26 mouse cellular contexts compared by ENCODE assay signal in the genomic region with DNA sequence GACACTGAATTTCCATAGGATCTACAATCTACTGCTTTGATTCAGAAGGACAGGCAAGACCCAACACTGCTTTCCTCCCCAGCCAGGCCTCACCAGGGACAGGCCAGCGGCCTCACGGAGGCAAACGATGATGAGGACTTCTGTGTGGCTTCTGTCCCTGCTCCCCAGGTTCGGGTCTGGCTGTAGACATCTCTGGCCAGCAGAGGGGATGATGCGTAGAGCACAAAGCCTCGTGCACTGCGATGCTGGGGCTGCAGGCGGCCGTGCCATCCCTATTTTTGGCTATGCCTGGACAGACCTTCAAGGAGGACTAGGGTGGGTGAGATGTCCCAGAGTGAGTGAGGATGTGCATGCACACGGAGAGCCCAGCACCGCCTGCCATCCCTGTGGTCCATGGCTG. TPM values are rescaled to one million over a fixed set of nuclear protein-coding genes. Genes with fewer than 3 reads are reported as not detected.
A peak's percentile ranks its signal among the peaks of the same experiment; 100 is the strongest.
DNase-seq lines count a peak whose midpoint lies in the region; ATAC-seq and TF ChIP-seq lines count a peak whose summit lies in the region.
"Had no signal": no experiment of that assay in that cellular context is flagged by ENCODE, and none has a peak within 500 bp of the region (broad histone marks: within the 10 kb centered on the region; RNA-seq: fewer than 3 reads in every experiment).

No protein-coding gene starts in this region.

- peaks cover 55% of the 10 kb centered on the region for H3K4me1 ChIP-seq in liver, embryonic 12.5 days
- H3K4me1 ChIP-seq in liver, postnatal 0 days (ENCODE audit: insufficient read depth), result peaks cover 13% of the 10 kb centered on the region
- H3K4me1 ChIP-seq in E14TG2a.4 (replicated peaks; ENCODE audit: low read depth, low read length) (peaks cover 35% of the 10 kb centered on the region), ES-E14 (ENCODE audit: control insufficient read depth in 2 of 2, insufficient read depth in 2 of 2, low read length in 2 of 2, poor library complexity in 1 of 2) (peaks cover 0 to 2% of the 10 kb centered on the region in 2 experiments; a peak in 1 of 4 replicates)
- H3K4me1 ChIP-seq: embryonic facial prominence, embryonic 12.5 days; embryonic facial prominence, embryonic 15.5 days; hindbrain, embryonic 15.5 days had no signal

- no peak for ATAC-seq in liver, embryonic 12.5 days
- ATAC-seq in liver, postnatal 0 days, result no peak
- ATAC-seq: CD4-positive, CD25-positive, alpha-beta regulatory T cell, adult 4 months; forebrain, embryonic 14.5 days; forebrain, postnatal 0 days had no signal

- 0 out of 2 replicates have a peak overlapping the region, but pooled peaks have one; percentile 9 for H3K27ac ChIP-seq in liver, embryonic 12.5 days
- no peak overlapping the region for H3K27ac ChIP-seq in liver, postnatal 0 days (ENCODE audit: low read depth)
- no peak overlapping the region; the same call in 1 of the 2 replicates for H3K27ac ChIP-seq in ES-E14 (ENCODE audit: insufficient read depth, low read depth, low read length, poor library complexity, severe bottlenecking)
- H3K27ac ChIP-seq: embryonic facial prominence, embryonic 12.5 days; embryonic facial prominence, embryonic 15.5 days; gastrocnemius, adult 2 months; heart, embryonic 10.5 days; heart, embryonic 13.5 days; hindbrain, embryonic 15.5 days had no signal

- H3K9me3 ChIP-seq in liver, embryonic 12.5 days (replicated peaks), result no peaks in the 10 kb centered on the region
- H3K9me3 ChIP-seq in liver, postnatal 0 days (ENCODE audit: low read length), result no peaks in the 10 kb centered on the region
- H3K9me3 ChIP-seq in E14TG2a.4 (ENCODE audit: low read length) (no peaks in the 10 kb centered on the region), ES-E14 (ENCODE audit: control insufficient read depth, insufficient read depth, low read depth, low read length) (no peaks in the 10 kb centered on the region)
- H3K9me3 ChIP-seq: embryonic facial prominence, embryonic 12.5 days; embryonic facial prominence, embryonic 15.5 days; heart, embryonic 10.5 days; heart, embryonic 13.5 days; hindbrain, embryonic 15.5 days had no signal

- no peak for DNase-seq in liver, postnatal 0 days
- DNase-seq in ES-E14 (ENCODE audit: low read depth, low spot score) (no peak), R1 (ENCODE audit: low read depth, low spot score) (peak; percentile 44)
- DNase-seq in layer of hippocampus, adult 18-20 months (ENCODE audit: low spot score in 2 of 2), result no peak
- DNase-seq in kidney, postnatal 14 days, result no peak
- DNase-seq in c-Kit-positive CD71-positive TER-119-positive erythroid progenitor cells, embryonic 14.5 days (ENCODE audit: low spot score), result no peak
- DNase-seq: adrenal gland, adult 2 months; adrenal gland, postnatal 14 days; cerebellum, adult 11-12 months; cerebellum, adult 8-10 months; cerebellum, postnatal 10 days; forebrain, postnatal 0 days; gastrocnemius, adult 2 months; gastrocnemius, postnatal 14 days; heart, adult 18-20 months; heart, postnatal 14 days; heart, postnatal 4 days had no signal

- TF ChIP-seq EP300 in liver, postnatal 0 days (IDR thresholded peaks at IDR 0.05; ENCODE audit: low read depth), result no peak

- peaks cover 66% of the 10 kb centered on the region for H3K36me3 ChIP-seq in liver, embryonic 12.5 days
- peaks cover 63% of the 10 kb centered on the region for H3K36me3 ChIP-seq in liver, postnatal 0 days (replicated peaks; ENCODE audit: insufficient read depth, low read length)
- peaks cover 67% of the 10 kb centered on the region for H3K36me3 ChIP-seq in E14TG2a.4 (ENCODE audit: insufficient read depth, low read length)
- peaks cover 49% of the 10 kb centered on the region for H3K36me3 ChIP-seq in ES-E14 (ENCODE audit: control insufficient read depth, insufficient read depth, low read length, poor library complexity, severe bottlenecking)

- no peak overlapping the region for H3K4me2 ChIP-seq in liver, embryonic 12.5 days
- no peak overlapping the region for H3K4me2 ChIP-seq in liver, postnatal 0 days (ENCODE audit: low read depth, low read length)
- H3K4me2 ChIP-seq: embryonic facial prominence, embryonic 12.5 days; embryonic facial prominence, embryonic 15.5 days; heart, embryonic 13.5 days; hindbrain, embryonic 15.5 days had no signal

- in situ Hi-C loops in ES-E14 (cut with MboI; ENCODE audit: low sequenced_read_pairs in 2 of 2, unreplicated experiment in 2 of 2), result no loop called here

- H3K9ac ChIP-seq in liver, embryonic 12.5 days, result no peak overlapping the region
- no peak overlapping the region for H3K9ac ChIP-seq in liver, postnatal 0 days (replicated peaks)
- 0 out of 2 replicates have a peak overlapping the region, but pooled peaks have one; percentile 37 for H3K9ac ChIP-seq in ES-E14 (ENCODE audit: insufficient read depth, low read depth, low read length, poor library complexity, severe bottlenecking)
- H3K9ac ChIP-seq: embryonic facial prominence, embryonic 12.5 days; embryonic facial prominence, embryonic 15.5 days; forebrain, postnatal 0 days; heart, embryonic 13.5 days; hindbrain, embryonic 15.5 days had no signal

- 87% methylated on average over 11 of the region's 11 CpGs for WGBS in liver, embryonic 12.5 days (ENCODE audit: insufficient replicate concordance)
- 92% methylated on average over 11 of the region's 11 CpGs for WGBS in liver, postnatal 0 days (ENCODE audit: insufficient replicate concordance)

- no peak overlapping the region for H3K4me3 ChIP-seq in liver, embryonic 12.5 days
- H3K4me3 ChIP-seq in liver, postnatal 0 days (ENCODE audit: low read depth, low read length), result no peak overlapping the region
- H3K4me3 ChIP-seq in E14TG2a.4 (replicated peaks; ENCODE audit: low read length), result peak overlapping the region; percentile 65
- peak overlapping the region; percentile 54 to 68; a peak in 3 of 4 replicates for H3K4me3 ChIP-seq in ES-E14 (ENCODE audit: insufficient read depth in 1 of 2, low read depth in 1 of 2, low read length in 2 of 2, poor library complexity in 1 of 2, severe bottlenecking in 1 of 2)
- H3K4me3 ChIP-seq: embryonic facial prominence, embryonic 12.5 days; embryonic facial prominence, embryonic 15.5 days; gastrocnemius, adult 2 months; heart, embryonic 10.5 days; heart, embryonic 13.5 days; hindbrain, embryonic 15.5 days had no signal

- no peak for TF ChIP-seq CTCF in liver, postnatal 0 days (IDR thresholded peaks at IDR 0.05; ENCODE audit: low read depth)
- peak; percentile 21; the same call in 1 of the 2 replicates for TF ChIP-seq CTCF in E14TG2a.4 (conservative IDR thresholded peaks at IDR 0.05; ENCODE audit: low read length)

- H3K27me3 ChIP-seq in liver, embryonic 12.5 days (replicated peaks), result no peaks in the 10 kb centered on the region
- no peaks in the 10 kb centered on the region for H3K27me3 ChIP-seq in liver, postnatal 0 days (ENCODE audit: insufficient read depth, low read length)
- no peaks in the 10 kb centered on the region for H3K27me3 ChIP-seq in E14TG2a.4 (ENCODE audit: insufficient read depth, low read length)
- H3K27me3 ChIP-seq: embryonic facial prominence, embryonic 12.5 days; embryonic facial prominence, embryonic 15.5 days; heart, embryonic 13.5 days; hindbrain, embryonic 15.5 days had no signal

TF ChIP-seq in ES-E14, 5 proteins besides CTCF, POLR2A, EP300 and RAD21:
- no peak for TF ChIP-seq HCFC1 (IDR thresholded peaks at IDR 0.05; ENCODE audit: borderline replicate concordance, insufficient read depth, low read length)
- TF ChIP-seq CHD2 (IDR thresholded peaks at IDR 0.05; ENCODE audit: low read depth, low read length), result no peak
- no peak for TF ChIP-seq MAFK (IDR thresholded peaks at IDR 0.05; ENCODE audit: insufficient read depth, low read depth, low read length)
- no peak for TF ChIP-seq ZNF384 (IDR thresholded peaks at IDR 0.05; ENCODE audit: low read depth, low read length)
- TF ChIP-seq ZC3H11A (IDR thresholded peaks at IDR 0.05; ENCODE audit: borderline replicate concordance, low read depth, low read length), result no peak
TF ChIP-seq in ES-E14: peak in this region for 0.

RNA-seq across cellular contexts. Expression of gene Prkab1, which starts 10.1 kb away (rescaled TPM):
- 106 and 110 TPM in 2 replicates for polyA plus RNA-seq in liver, embryonic 12.5 days (2016; fragmentation: Nextera tagmentation; extraction: Ambion mirVana)
- polyA plus RNA-seq in liver, postnatal 0 days (2015; fragmentation: Nextera tagmentation; extraction: Ambion mirVana), result 51.6 and 51.8 TPM in 2 replicates
- 21.2 and 22.8 TPM in 2 replicates for total RNA-seq in ES-E14 (2012; rRNA removed)
- total RNA-seq in layer of hippocampus, adult 18-20 months (2021), result 10 to 100 TPM; 18.1 to 20.3 TPM

Comparison
In these comparisons a context has a peak if more than half of its experiments do, and no peak if none do; other contexts are left out.
1. H3K4me3 ChIP-seq: peak in E14TG2a.4 (single experiment) and ES-E14 (2 of 2); none in liver, embryonic 12.5 days (single experiment) and liver, postnatal 0 days (single experiment).